Mouse (Mus musculus) cerebellum, postnatal 25 days (tissue): Measurements from ENCODE around the gene Ecsit.

Experiments
- DNase-seq, 2 experiments: peaks; one replicate each; pipeline ENCODE4 v3.0.0; 2021; ENCODE audit warnings: mixed read lengths in 2 of 2

Gene Ecsit

GRCm38 (mm10) chr9:22050351-22050889 lies 34.8 kb downstream of the Ecsit start:
- DNase-seq = peak; percentile 87 to 92

- DNase-seq = peak; percentile 52 to 62
Measured at GRCm38 (mm10) chr9:22049721-22050270, 35.4 kb downstream of the Ecsit start.

- DNase-seq = peak; percentile 53 to 56
Measured at GRCm38 (mm10) chr9:22049315-22049714, 35.9 kb downstream of the Ecsit start.

GRCm38 (mm10) chr9:22047329-22047728 lies 37.9 kb downstream of the Ecsit start:
- peak; percentile 53 to 65 for DNase-seq

GRCm38 (mm10) chr9:22041832-22042231 lies 43.4 kb downstream of the Ecsit start:
- DNase-seq = no peak

GRCm38 (mm10) chr9:22037826-22038225 lies 47.4 kb downstream of the Ecsit start:
- DNase-seq = peak in 1 of 2 experiments; percentile 50

- peak; percentile 51 to 65 for DNase-seq
Measured at GRCm38 (mm10) chr9:22035300-22036044, 49.8 kb downstream of the Ecsit start.

GRCm38 (mm10) chr9:22030386-22030785 lies 54.9 kb downstream of the Ecsit start:
- DNase-seq = no peak

GRCm38 (mm10) chr9:22028467-22028866 lies 56.8 kb downstream of the Ecsit start:
- peak in 1 of 2 experiments; percentile 29 for DNase-seq

- DNase-seq = peak in 1 of 2 experiments; percentile 57
Measured at GRCm38 (mm10) chr9:22024592-22024991, 60.6 kb downstream of the Ecsit start.
